Mouse (Mus musculus) brain, embryonic 14.5 days (tissue): ENCODE data around the gene Mob3b. TPM values are rescaled to one million over a fixed set of nuclear protein-coding genes. Genes with fewer than 3 reads are reported as not detected.

ENCODE experiments used
- DNase-seq: peaks from one replicate; pipeline ENCODE4 v3.0.0-alpha.2; 2011; ENCODE audit warnings: low read depth
- CTCF ChIP-seq: fragments of 200-500 bp; IDR thresholded peaks from 2 replicates; pipeline ENCODE4 v1.5.1; 2012; ENCODE audit warnings: inconsistent platforms, mild to moderate bottlenecking, moderate library complexity, borderline replicate concordance; ENCODE audit not compliant: insufficient read depth, insufficient read length; ENCODE audit errors: extremely low read depth
- POLR2A ChIP-seq: fragments of 200-500 bp; IDR thresholded peaks from 2 replicates; pipeline ENCODE4 v1.6.1; 2012; ENCODE audit warnings: mild to moderate bottlenecking, inconsistent platforms, borderline replicate concordance; ENCODE audit not compliant: poor library complexity, insufficient read depth, insufficient read length, severe bottlenecking; ENCODE audit errors: extremely low read depth
- polyA plus RNA-seq: library from polyadenylated mRNA; depleted of rRNA; stranded (reverse); fragments of >200 nt; gene quantifications from 2 replicates; pipeline ENCODE4 v1.2.3, GENCODE M21; 2012

The Mob3b gene
- polyA plus RNA-seq, 1 experiment = 2.9 TPM

GRCm38 (mm10) chr4:35096226-35097175, 60.8 kb downstream of the Mob3b start:
- DNase-seq = no peak

GRCm38 (mm10) chr4:35092457-35092856, 64.8 kb downstream of the Mob3b start:
- no peak for DNase-seq
- TF ChIP-seq CTCF = no peak
- TF ChIP-seq POLR2A = no peak

More at GRCm38 (mm10) chr4:35096226-35097175, 60.8 kb downstream of the Mob3b start:
- TF ChIP-seq CTCF (no peak), POLR2A (no peak)

GRCm38 (mm10) chr4:35091157-35091784, 66.0 kb downstream of the Mob3b start:
- TF ChIP-seq CTCF (no peak), POLR2A (no peak)

GRCm38 (mm10) chr4:35089321-35090316, 67.7 kb downstream of the Mob3b start:
- no peak for TF ChIP-seq CTCF

More at GRCm38 (mm10) chr4:35091157-35091784, 66.0 kb downstream of the Mob3b start:
- no peak for DNase-seq

GRCm38 (mm10) chr4:35086067-35086700, 71.1 kb downstream of the Mob3b start:
- no peak for TF ChIP-seq CTCF
- no peak for TF ChIP-seq POLR2A
- DNase-seq = no peak

More at GRCm38 (mm10) chr4:35089321-35090316, 67.7 kb downstream of the Mob3b start:
- DNase-seq = peak; percentile 34

GRCm38 (mm10) chr4:35084060-35084459, 73.2 kb downstream of the Mob3b start:
- DNase-seq = no peak
- TF ChIP-seq CTCF (no peak), POLR2A (no peak)

- no peak for DNase-seq
- no peak for TF ChIP-seq POLR2A
- no peak for TF ChIP-seq CTCF
Observed at GRCm38 (mm10) chr4:35082476-35083114, 74.7 kb downstream of the Mob3b start.

- no peak for DNase-seq
- no peak for TF ChIP-seq POLR2A
- no peak for TF ChIP-seq CTCF
Observed at GRCm38 (mm10) chr4:35080285-35080684, 77.0 kb downstream of the Mob3b start.

GRCm38 (mm10) chr4:35068739-35069138, 88.5 kb downstream of the Mob3b start:
- DNase-seq = no peak
- no peak for TF ChIP-seq POLR2A
- TF ChIP-seq CTCF = no peak

GRCm38 (mm10) chr4:35066163-35066562, 91.1 kb downstream of the Mob3b start:
- TF ChIP-seq CTCF (no peak), POLR2A (no peak)
- no peak for DNase-seq
